Mouse (Mus musculus) layer of hippocampus, adult 9-10 months (tissue): ENCODE results near the gene Olfr1532-ps1.
"Not testable (repeated sequence)": the region's sequence is repeated elsewhere in the genome, so short reads cannot be mapped to it uniquely, and the experiment has no call there.

Source experiments
- DNase-seq: peaks from one replicate; pipeline ENCODE4 v3.0.0; 2022; ENCODE audit warnings: low spot score

Gene Olfr1532-ps1

DNA sequence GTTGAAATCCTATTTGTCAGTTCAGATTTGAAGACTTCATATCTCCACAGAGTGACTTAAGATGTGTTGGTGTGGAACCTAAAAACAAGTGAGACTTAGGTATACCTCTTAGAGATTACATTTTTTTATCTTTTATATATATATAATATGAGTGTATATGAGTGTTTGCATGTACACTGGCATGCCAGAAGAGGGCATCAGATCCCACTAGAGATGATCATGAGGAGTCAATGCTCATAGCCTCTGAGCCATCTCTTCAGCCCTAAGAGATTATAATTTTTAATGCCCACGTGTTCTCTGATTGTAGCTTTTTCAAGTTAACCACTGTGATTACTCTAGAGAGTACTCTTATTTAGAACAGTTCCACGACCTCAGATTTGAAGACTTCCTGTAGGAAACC, at the start of gene Olfr1532-ps1:
Gene Olfr1532-ps1, plus strand, starts transcription at position 326 of the 400 bp plus-strand sequence.
- DNase-seq = no peak

DNA sequence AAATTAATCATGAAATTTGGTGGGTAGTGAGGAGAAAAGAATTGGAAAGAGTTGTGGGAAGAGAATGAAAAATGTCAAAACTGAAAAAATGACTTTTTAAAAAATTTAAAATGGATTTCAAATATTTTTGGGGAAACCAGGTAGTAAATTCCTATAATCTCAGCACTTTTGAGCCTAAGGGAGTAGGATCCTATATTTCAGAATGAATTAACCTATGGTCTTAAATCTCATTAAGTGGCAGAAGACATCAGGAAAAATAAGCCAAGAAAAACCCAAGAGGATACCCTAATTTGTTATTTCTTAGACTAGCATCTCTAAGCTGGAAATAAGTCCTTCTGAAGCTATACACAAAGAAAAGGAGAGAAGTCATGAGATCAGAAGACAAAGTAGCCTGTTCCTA, 44.9 kb upstream of the Olfr1532-ps1 start, which contains the start of gene Olfr704:
Gene Olfr704, plus strand, starts transcription at position 301 of the 400 bp plus-strand sequence.
- no peak for DNase-seq

DNA sequence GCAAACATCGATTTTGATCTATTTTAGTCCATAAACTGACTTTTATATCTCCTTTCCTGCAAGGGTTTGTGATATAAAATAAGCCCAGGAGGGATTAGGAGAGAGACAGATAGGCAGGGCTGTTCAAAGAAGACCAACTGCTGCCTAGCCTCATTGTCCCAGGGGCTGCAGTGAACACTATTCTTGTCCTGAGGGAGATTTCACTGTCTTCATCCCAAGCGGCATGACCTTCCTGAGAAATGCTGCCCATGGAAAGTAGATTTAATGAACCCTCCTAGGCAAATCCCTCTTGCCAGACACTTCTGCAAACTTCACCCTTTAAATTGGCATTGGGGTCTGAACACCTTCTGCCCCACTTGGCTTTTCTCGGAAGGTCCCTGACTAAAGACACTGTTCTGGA, 31.0 kb upstream of the Olfr1532-ps1 start, which contains the start of gene Olfr705:
Gene Olfr705, minus strand, starts transcription at position 101 of the 400 bp plus-strand sequence.
- no peak for DNase-seq

DNA sequence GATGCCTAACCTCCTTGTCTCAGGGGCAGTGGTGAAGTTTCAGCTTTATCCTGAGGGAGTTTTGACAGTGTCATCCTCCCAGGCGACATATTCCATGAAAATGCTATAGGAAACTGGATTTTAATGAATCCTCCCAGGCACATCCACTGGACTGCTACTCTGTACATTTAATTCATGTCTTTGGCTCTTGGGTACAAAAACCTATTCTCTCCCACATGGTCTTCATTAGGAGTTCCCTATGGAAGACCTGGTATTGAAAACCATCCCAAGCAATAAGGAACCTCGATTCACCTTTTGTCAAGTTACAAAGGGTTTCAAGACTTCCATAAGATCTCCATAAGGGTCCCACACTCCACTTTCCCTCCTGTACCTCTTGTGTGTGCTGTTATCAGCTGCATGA, 19.7 kb upstream of the Olfr1532-ps1 start, which contains the start of gene Olfr706:
Gene Olfr706, minus strand, starts transcription at position 101 of the 400 bp plus-strand sequence.
- DNase-seq = no peak

- DNase-seq = not testable (repeated sequence)
These were observed 6.7 kb upstream of the Olfr1532-ps1 start, which contains the start of gene Olfr707 for GRCm38 (mm10) chr7:106901141-106901540. Olfr707 (minus strand) TSS chr7:106901241.

GRCm38 (mm10) chr7:106920961-106921360, 13.2 kb downstream of the Olfr1532-ps1 start:
- not testable (repeated sequence) for DNase-seq

DNA sequence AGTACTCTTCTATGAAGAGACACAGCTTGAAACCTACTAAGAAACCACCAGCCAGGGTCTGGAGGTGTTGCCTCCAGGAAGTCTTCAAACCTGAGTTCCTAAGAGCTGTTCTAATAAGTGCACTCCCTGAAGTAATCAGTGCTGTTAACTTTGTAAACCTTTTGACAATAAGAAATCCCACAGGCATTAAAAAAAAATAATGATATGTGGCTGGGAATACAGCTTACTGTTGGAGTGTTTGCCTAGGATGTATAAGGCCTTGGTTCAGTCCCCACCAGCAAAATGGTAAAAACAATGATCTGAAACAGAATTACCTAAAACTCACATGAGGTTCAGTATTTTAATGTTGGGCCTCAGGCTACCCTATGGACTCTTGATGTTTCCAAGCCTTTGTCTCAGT, 24.3 kb downstream of the Olfr1532-ps1 start, which contains the start of gene Olfr709-ps1:
Gene Olfr709-ps1, minus strand, starts transcription at position 101 of the 400 bp plus-strand sequence.
- no peak for DNase-seq

DNA sequence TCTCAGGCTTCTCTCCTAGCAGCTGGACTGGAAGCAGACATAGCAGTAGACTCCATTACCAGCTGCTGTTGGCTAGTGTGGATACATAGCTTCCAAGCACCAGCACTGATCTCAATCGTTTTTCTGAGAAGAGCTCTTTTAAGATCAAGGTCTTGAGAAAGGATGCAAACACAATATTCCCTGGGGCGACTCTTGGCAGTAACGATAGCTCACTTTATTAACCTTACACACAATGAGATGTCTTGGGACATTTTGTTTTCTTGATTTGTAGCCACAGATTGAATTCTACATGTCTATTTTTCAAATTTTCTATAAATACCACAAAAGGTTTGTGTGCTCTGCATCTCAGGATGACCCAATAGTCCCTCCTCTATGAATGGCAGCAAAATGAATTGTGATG, 40.4 kb downstream of the Olfr1532-ps1 start, which contains the start of gene Olfr710:
Gene Olfr710, minus strand, starts transcription at position 101 of the 400 bp plus-strand sequence.
- DNase-seq = no peak

DNA sequence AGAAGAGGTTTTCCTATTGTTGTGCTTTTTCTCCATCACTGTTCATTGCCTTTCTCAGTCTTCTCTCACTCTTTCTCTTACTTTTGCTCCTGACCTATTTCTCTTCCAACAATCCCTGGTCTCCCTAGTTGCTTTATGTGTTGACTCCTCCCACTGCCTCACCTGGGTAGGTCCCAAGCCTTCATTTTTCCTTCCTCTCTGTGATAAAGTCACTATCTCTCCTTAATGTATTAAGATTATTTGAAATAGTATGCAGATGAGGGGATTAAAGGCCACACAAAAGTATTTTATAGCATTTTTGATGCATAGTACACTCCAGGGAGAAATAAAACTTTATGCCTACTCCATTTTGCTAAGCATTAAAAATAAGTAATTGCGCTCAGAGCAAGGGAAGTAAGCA, 56.0 kb downstream of the Olfr1532-ps1 start, which contains the start of gene Olfr6:
Gene Olfr6, minus strand, starts transcription at position 101 of the 400 bp plus-strand sequence.
- DNase-seq = no peak
